Mouse (Mus musculus) MEL (cell line): ENCODE results near the gene Engase. TPM values are rescaled to one million over a fixed set of nuclear protein-coding genes. Genes with fewer than 3 reads are reported as not detected.

ENCODE experiments used
- DNase-seq: peaks from one replicate; pipeline ENCODE4 v3.0.0; 2011; ENCODE audit warnings: low read depth, low spot score
- H3K27ac ChIP-seq: 2 replicates; pipeline ENCODE4 v1.5.1; 2012; ENCODE audit warnings: low read depth, mild to moderate bottlenecking, control low read depth, low read length, moderate library complexity; ENCODE audit not compliant: control insufficient read depth
- H3K27me3 ChIP-seq, 2 experiments: fragments of 150-350 bp in 1 of 2; sonication (generic) in 1 of 2; 2 replicates each; pipeline ENCODE4 v1.6.1; 2012; ENCODE audit warnings: low read length in 2 of 2, mild to moderate bottlenecking in 2 of 2, improper control_type of control experiment in 1 of 2, moderate library complexity in 1 of 2; ENCODE audit not compliant: insufficient read depth in 2 of 2, control insufficient read depth in 1 of 2
- H3K36me3 ChIP-seq, 2 experiments: 2 replicates each; pipeline ENCODE4 v1.6.1; 2012 to 2014; ENCODE audit warnings: low read length in 2 of 2, improper control_type of control experiment in 1 of 2, inconsistent platforms in 1 of 2, mild to moderate bottlenecking in 1 of 2; ENCODE audit not compliant: insufficient read depth in 2 of 2, control insufficient read depth in 1 of 2
- H3K4me1 ChIP-seq, 2 experiments: fragments of 150-350 bp in 1 of 2; sonication (generic) in 1 of 2; 2 replicates each; pipeline ENCODE4 v1.6.1; 2012; ENCODE audit warnings: low read length in 2 of 2, improper control_type of control experiment in 1 of 2, mild to moderate bottlenecking in 1 of 2; ENCODE audit not compliant: insufficient read depth in 2 of 2, control insufficient read depth in 1 of 2
- H3K4me3 ChIP-seq, 2 experiments: fragments of 150-350 bp in 1 of 2; sonication (generic) in 1 of 2; 2 replicates each; pipeline ENCODE4 v1.5.1; 2012; ENCODE audit warnings: low read depth in 2 of 2, low read length in 2 of 2, mild to moderate bottlenecking in 2 of 2, moderate library complexity in 2 of 2, control low read depth in 1 of 2, improper control_type of control experiment in 1 of 2; ENCODE audit not compliant: control insufficient read depth in 1 of 2, insufficient read depth in 1 of 2
- H3K79me2 ChIP-seq: 2 replicates; pipeline ENCODE4 v1.6.1; 2012; ENCODE audit warnings: mild to moderate bottlenecking, low read length, moderate library complexity; ENCODE audit not compliant: control insufficient read depth, poor library complexity, insufficient read depth
- H3K9ac ChIP-seq: 2 replicates; pipeline ENCODE4 v1.6.1; 2012; ENCODE audit warnings: low read depth, mild to moderate bottlenecking, control low read depth, low read length, moderate library complexity; ENCODE audit not compliant: control insufficient read depth, poor library complexity, severe bottlenecking
- H3K9me3 ChIP-seq: fragments of 150-350 bp; sonication (generic); replicated peaks from 2 replicates; pipeline ENCODE4 v1.6.1; 2012; ENCODE audit warnings: mild to moderate bottlenecking, low read length, improper control_type of control experiment, moderate library complexity; ENCODE audit not compliant: insufficient read depth
- CHD1 ChIP-seq: IDR thresholded peaks from 2 replicates; pipeline ENCODE4 v1.6.1; 2012; ENCODE audit warnings: low read depth, mild to moderate bottlenecking, inconsistent platforms, low read length, improper control_type of control experiment
- E2F4 ChIP-seq: IDR thresholded peaks from 2 replicates; pipeline ENCODE4 v1.6.1; 2011; ENCODE audit warnings: low read depth, low read length, improper control_type of control experiment, borderline replicate concordance
- ELF1 ChIP-seq: IDR thresholded peaks from 2 replicates; pipeline ENCODE4 v1.6.1; 2014; ENCODE audit warnings: low read depth, mild to moderate bottlenecking, inconsistent platforms, low read length, improper control_type of control experiment, moderate library complexity
- EP300 ChIP-seq, 2 experiments: IDR thresholded peaks; 2 replicates each; pipeline ENCODE4 v1.6.1; 2011; ENCODE audit warnings: improper control_type of control experiment in 2 of 2, low read length in 2 of 2, low read depth in 1 of 2, mild to moderate bottlenecking in 1 of 2
- ETS1 ChIP-seq: IDR thresholded peaks from 2 replicates; pipeline ENCODE4 v1.6.1; 2012; ENCODE audit warnings: low read depth, mild to moderate bottlenecking, inconsistent platforms, low read length, improper control_type of control experiment, moderate library complexity
- GABPA ChIP-seq: IDR thresholded peaks from 2 replicates; pipeline ENCODE4 v1.6.1; 2012; ENCODE audit warnings: low read depth, mild to moderate bottlenecking, inconsistent platforms, low read length, improper control_type of control experiment, moderate library complexity
- JUND ChIP-seq: IDR thresholded peaks from 2 replicates; pipeline ENCODE4 v1.6.1; 2011; ENCODE audit warnings: low read depth, mild to moderate bottlenecking, improper control_type of control experiment, low read length
- MAFK ChIP-seq: IDR thresholded peaks from 2 replicates; pipeline ENCODE4 v1.6.1; 2011; ENCODE audit warnings: low read depth, mild to moderate bottlenecking, low read length, improper control_type of control experiment, borderline replicate concordance
- MAX ChIP-seq: IDR thresholded peaks from 2 replicates; pipeline ENCODE4 v1.6.1; 2011; ENCODE audit warnings: low read length, improper control_type of control experiment
- MAZ ChIP-seq: IDR thresholded peaks from 2 replicates; pipeline ENCODE4 v1.6.1; 2012; ENCODE audit warnings: low read depth, mild to moderate bottlenecking, inconsistent platforms, low read length, improper control_type of control experiment
- MEF2A ChIP-seq: IDR thresholded peaks from 2 replicates; pipeline ENCODE4 v1.6.1; 2014; ENCODE audit warnings: low read depth, mild to moderate bottlenecking, inconsistent platforms, low read length, improper control_type of control experiment; ENCODE audit not compliant: poor library complexity, insufficient replicate concordance, severe bottlenecking; ENCODE audit errors: extremely low read depth
- MXI1 ChIP-seq: IDR thresholded peaks from 2 replicates; pipeline ENCODE4 v1.6.1; 2011; ENCODE audit warnings: mild to moderate bottlenecking, low read depth, low read length, improper control_type of control experiment
- MYC ChIP-seq: IDR thresholded peaks from 2 replicates; pipeline ENCODE4 v1.6.1; 2011; ENCODE audit warnings: low read depth, mild to moderate bottlenecking, low read length, improper control_type of control experiment, moderate library complexity
- NELFE ChIP-seq: IDR thresholded peaks from 2 replicates; pipeline ENCODE4 v1.6.1; 2011; ENCODE audit warnings: low read depth, low read length, improper control_type of control experiment
- POLR2A ChIP-seq, 2 experiments: IDR thresholded peaks; 2 replicates each; pipeline ENCODE4 v1.6.1; 2011 to 2012; ENCODE audit warnings: low read length in 2 of 2, mild to moderate bottlenecking in 2 of 2, control low read depth in 1 of 2, improper control_type of control experiment in 1 of 2, low read depth in 1 of 2, moderate library complexity in 1 of 2; ENCODE audit not compliant: control insufficient read depth in 1 of 2, insufficient read depth in 1 of 2, poor library complexity in 1 of 2
- POLR2AphosphoS2 ChIP-seq: IDR thresholded peaks from 2 replicates; pipeline ENCODE4 v1.6.1; 2011; ENCODE audit warnings: low read length, improper control_type of control experiment
- POLR2AphosphoS5 ChIP-seq: IDR thresholded peaks from 2 replicates; pipeline ENCODE4 v1.6.1; 2012; ENCODE audit warnings: low read depth, borderline replicate concordance, mild to moderate bottlenecking, inconsistent platforms, low read length, moderate library complexity, mixed read lengths
- SMC3 ChIP-seq: IDR thresholded peaks from 2 replicates; pipeline ENCODE4 v1.6.1; 2011; ENCODE audit warnings: low read depth, low read length, improper control_type of control experiment
- TBP ChIP-seq: IDR thresholded peaks from 2 replicates; pipeline ENCODE4 v1.8.0; 2011; ENCODE audit warnings: low read depth, low read length, improper control_type of control experiment
- TCF12 ChIP-seq: IDR thresholded peaks from 2 replicates; pipeline ENCODE4 v1.6.1; 2014; ENCODE audit warnings: low read depth, mild to moderate bottlenecking, inconsistent platforms, low read length, improper control_type of control experiment, moderate library complexity
- UBTF ChIP-seq: IDR thresholded peaks from 2 replicates; pipeline ENCODE4 v1.6.1; 2012; ENCODE audit warnings: low read depth, mild to moderate bottlenecking, inconsistent platforms, low read length, improper control_type of control experiment, moderate library complexity, borderline replicate concordance; ENCODE audit not compliant: insufficient read depth
- USF1 ChIP-seq: IDR thresholded peaks from 2 replicates; pipeline ENCODE4 v1.6.1; 2014; ENCODE audit warnings: low read depth, mild to moderate bottlenecking, inconsistent platforms, low read length, improper control_type of control experiment, moderate library complexity
- USF2 ChIP-seq, 2 experiments: IDR thresholded peaks; 2 replicates each; pipeline ENCODE4 v1.6.1; 2011 to 2012; ENCODE audit warnings: improper control_type of control experiment in 2 of 2, low read length in 2 of 2, borderline replicate concordance in 1 of 2, inconsistent platforms in 1 of 2, low read depth in 1 of 2, mild to moderate bottlenecking in 1 of 2; ENCODE audit not compliant: insufficient read depth in 1 of 2
- ZKSCAN1 ChIP-seq: IDR thresholded peaks from 2 replicates; pipeline ENCODE4 v1.6.1; 2012; ENCODE audit warnings: low read depth, mild to moderate bottlenecking, inconsistent platforms, low read length, improper control_type of control experiment, moderate library complexity
- ZMIZ1 ChIP-seq: IDR thresholded peaks from 2 replicates; pipeline ENCODE4 v1.6.1; 2012; ENCODE audit warnings: low read depth, mild to moderate bottlenecking, inconsistent platforms, low read length, improper control_type of control experiment, moderate library complexity
- ZNF384 ChIP-seq: IDR thresholded peaks from 2 replicates; pipeline ENCODE4 v1.6.1; 2012; ENCODE audit warnings: low read depth, mild to moderate bottlenecking, inconsistent platforms, low read length, improper control_type of control experiment
- polyA plus RNA-seq, 2 experiments: library from polyadenylated mRNA; stranded (reverse) in 1 of 2; unstranded in 1 of 2; fragments of >175 nt in 1 of 2; fragments of >200 nt in 1 of 2; gene quantifications; 2 replicates each; pipeline versions ENCODE4 v1.2.1 to v1.2.4; 2012; ENCODE audit warnings: low replicate concordance in 2 of 2, low read depth in 1 of 2; ENCODE audit not compliant: insufficient read length in 2 of 2, insufficient read depth in 1 of 2, missing spikeins in 1 of 2
- total RNA-seq: library from RNA; depleted of rRNA; stranded (reverse); fragments of 300-350 nt; gene quantifications from 2 replicates; pipeline ENCODE4 v1.2.3, GENCODE M21; 2012

Engase gene
- total and polyA plus RNA-seq, 3 experiments = 15.3 to 23.5 TPM; not detected in 1

- TF ChIP-seq POLR2A (IDR thresholded peaks at IDR 0.05; ENCODE audit: control insufficient read depth in 1 of 2, insufficient read depth in 1 of 2, low read depth in 1 of 2, low read length in 2 of 2, poor library complexity in 1 of 2) = no peak
- TF ChIP-seq TBP = 0 out of 2 replicates have a peak, but pooled peaks have one; percentile 25
- peak; percentile 53; the same call in 1 of the 2 replicates for TF ChIP-seq ZMIZ1
- TF ChIP-seq ELF1 = 0 out of 2 replicates have a peak, but pooled peaks have one; percentile 27
- TF ChIP-seq SMC3 = no peak
- TF ChIP-seq POLR2AphosphoS5 = no peak
- TF ChIP-seq MEF2A = no peak
- no peak for TF ChIP-seq GABPA
- TF ChIP-seq JUND = no peak
- TF ChIP-seq EP300 (IDR thresholded peaks at IDR 0.05; ENCODE audit: low read depth in 1 of 2, low read length in 2 of 2) = peak; percentile 92
- peak; percentile 39; the same call in 1 of the 2 replicates for TF ChIP-seq MXI1
- TF ChIP-seq MAFK = peak; percentile 48
- TF ChIP-seq UBTF = 0 out of 2 replicates have a peak, but pooled peaks have one; percentile 44
- TF ChIP-seq MAZ = peak; percentile 68; the same call in 1 of the 2 replicates
These were observed 6.2 kb upstream of the Engase start (continued) for GRCm38 (mm10) chr11:118470234-118470966.

- DNase-seq = no peak
- peaks cover 42 to 67% of the 10 kb centered on the region in 2 experiments for H3K4me1 ChIP-seq
- H3K9me3 ChIP-seq = no peaks in the 10 kb centered on the region
- H3K27ac ChIP-seq = no peak overlapping the region
- H3K9ac ChIP-seq = no peak overlapping the region
- peaks cover 0 to 40% of the 10 kb centered on the region in 2 experiments; a peak in 2 of 4 replicates for H3K36me3 ChIP-seq
- TF ChIP-seq USF2 (IDR thresholded peaks at IDR 0.05; ENCODE audit: borderline replicate concordance in 1 of 2, insufficient read depth in 1 of 2, low read depth in 1 of 2, low read length in 2 of 2) (no peak), ZNF384 (no peak), MAX (no peak), ZMIZ1 (no peak), E2F4 (no peak), POLR2AphosphoS2 (no peak), USF1 (no peak), TCF12 (no peak), SMC3 (no peak), EP300 (IDR thresholded peaks at IDR 0.05; ENCODE audit: low read depth in 1 of 2, low read length in 2 of 2) (no peak), JUND (no peak), MEF2A (no peak), MYC (no peak), ETS1 (no peak), NELFE (no peak), UBTF (no peak), ZKSCAN1 (no peak), CHD1 (no peak)
- H3K4me3 ChIP-seq = no peak overlapping the region
- H3K27me3 ChIP-seq = no peaks in the 10 kb centered on the region
- no peaks in the 10 kb centered on the region for H3K79me2 ChIP-seq
These were observed 5.0 kb upstream of the Engase start for GRCm38 (mm10) chr11:118471676-118472075.
